Mouse (Mus musculus): Measurements from ENCODE around the gene Cacna1c.
"Not testable (repeated sequence)": the region's sequence is repeated elsewhere in the genome, so short reads cannot be mapped to it uniquely, and the experiment has no call there.

Gene Cacna1c

GRCm38 (mm10) chr6:119206006-119206405 is 9.8 kb upstream of the Cacna1c start:
- not testable (repeated sequence) for DNase-seq (ENCODE audit: low spot score in 2 of 2)

DNA sequence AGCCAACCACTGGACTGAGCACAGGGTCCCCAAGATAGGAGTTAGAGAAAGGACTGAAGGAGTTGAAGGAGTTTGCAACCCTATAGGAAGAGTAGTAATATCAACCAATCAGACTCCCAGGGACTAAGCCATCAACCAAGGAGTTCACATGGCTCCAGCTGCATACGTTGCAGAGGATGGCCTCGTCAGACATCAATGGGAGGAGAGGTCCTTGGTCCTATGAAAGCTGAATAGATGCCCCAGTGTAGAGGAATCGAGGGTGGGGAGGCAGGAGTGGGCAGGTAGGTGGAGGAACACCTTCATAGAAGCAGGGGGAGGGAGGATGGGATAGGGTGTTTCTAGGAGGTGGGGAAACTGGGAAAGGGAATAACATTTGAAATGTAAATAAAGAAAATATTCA is 8.7 kb upstream of the Cacna1c start:
- DNase-seq (ENCODE audit: low spot score in 2 of 2): no peak

- no peak for DNase-seq (ENCODE audit: low spot score in 2 of 2)
Observed at GRCm38 (mm10) chr6:119204286-119204685, 8.1 kb upstream of the Cacna1c start.

GRCm38 (mm10) chr6:119201575-119201974 is 5.4 kb upstream of the Cacna1c start:
- no peak for DNase-seq (ENCODE audit: low spot score in 2 of 2)

GRCm38 (mm10) chr6:119200362-119200761 is 4.1 kb upstream of the Cacna1c start:
- DNase-seq (ENCODE audit: low spot score in 2 of 2): no peak

- no peak for DNase-seq (ENCODE audit: low spot score in 2 of 2)
Observed at GRCm38 (mm10) chr6:119199274-119199879, 3.2 kb upstream of the Cacna1c start.

DNA sequence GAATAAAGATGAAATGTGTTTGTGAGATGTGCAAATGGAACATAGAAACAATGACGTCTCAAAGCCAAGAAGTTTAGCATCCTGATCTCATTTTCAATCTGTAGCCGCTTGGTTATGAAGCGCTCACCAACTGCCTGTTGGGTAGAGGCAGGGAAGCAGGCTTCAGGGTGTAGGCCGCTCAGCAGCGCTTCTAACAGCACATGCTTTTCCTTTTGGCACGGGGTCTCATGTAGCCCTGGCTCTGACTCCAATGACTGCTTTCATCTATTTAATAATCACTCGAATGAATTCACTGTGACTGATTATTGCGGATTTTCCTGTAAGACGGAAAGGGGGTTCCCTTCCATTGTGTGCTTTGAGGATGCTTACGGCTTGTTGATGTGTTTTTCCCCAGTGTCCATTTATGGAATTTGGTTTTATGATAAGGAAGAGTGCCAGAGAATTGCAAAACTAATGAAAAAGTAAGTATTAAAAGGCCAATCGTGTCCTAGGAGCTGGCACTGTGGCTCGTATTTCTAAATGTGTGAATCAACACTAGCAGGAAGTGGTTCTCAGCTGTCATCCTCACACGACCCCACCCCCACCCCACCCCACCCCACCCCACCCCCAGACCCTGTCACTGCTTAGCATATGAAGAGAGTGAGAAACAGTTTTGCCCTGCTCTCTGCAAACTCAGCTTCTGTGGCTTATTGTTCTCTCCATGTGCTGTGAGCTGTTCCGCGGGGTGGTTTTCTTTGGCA is 2.5 kb upstream of the Cacna1c start:
- DNase-seq (ENCODE audit: low spot score in 2 of 2): no peak

DNA sequence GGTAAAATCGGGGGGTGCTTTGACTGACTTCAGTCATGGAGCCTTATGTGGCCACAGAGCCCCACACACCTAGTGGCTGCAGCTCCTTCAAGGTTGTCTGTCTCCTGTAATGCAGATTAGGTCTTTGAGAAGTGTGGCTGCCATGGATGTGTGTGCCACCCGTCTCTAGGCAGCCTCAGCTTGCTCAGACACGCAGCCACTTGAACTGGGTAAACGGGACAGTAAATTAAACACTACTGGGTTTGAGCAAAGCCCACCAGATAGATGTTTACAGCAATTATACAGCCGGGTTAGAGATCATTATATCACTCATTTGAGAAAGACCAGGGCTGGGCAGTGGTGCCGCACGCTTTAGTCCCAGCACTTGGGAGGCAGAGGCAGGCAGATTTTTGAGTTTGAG is 1.6 kb downstream of the Cacna1c start:
- no peak for DNase-seq (ENCODE audit: low spot score in 2 of 2)

DNA sequence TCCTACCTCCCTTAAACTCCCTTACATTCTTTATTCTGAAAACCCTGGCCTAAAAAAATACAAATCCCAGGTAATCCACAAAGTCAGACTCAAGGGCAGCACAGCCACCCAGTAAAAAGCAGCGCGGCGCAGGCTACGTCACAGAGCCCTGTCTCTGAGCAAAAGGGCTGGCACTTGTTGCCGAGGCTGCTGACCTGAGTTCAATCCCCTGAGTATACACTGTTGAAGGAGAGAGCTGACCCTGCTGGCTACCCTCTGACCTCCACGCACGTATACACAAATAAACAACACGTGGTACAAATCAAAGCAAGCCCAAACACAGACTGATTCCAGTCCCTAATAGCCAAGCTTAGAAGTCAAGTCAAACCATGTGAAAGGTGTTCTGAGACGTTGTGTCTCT is 2.1 kb downstream of the Cacna1c start:
- no peak for DNase-seq (ENCODE audit: low spot score in 2 of 2)

GRCm38 (mm10) chr6:119193571-119194154 is 2.6 kb downstream of the Cacna1c start:
- DNase-seq (ENCODE audit: low spot score in 2 of 2): no peak

DNA sequence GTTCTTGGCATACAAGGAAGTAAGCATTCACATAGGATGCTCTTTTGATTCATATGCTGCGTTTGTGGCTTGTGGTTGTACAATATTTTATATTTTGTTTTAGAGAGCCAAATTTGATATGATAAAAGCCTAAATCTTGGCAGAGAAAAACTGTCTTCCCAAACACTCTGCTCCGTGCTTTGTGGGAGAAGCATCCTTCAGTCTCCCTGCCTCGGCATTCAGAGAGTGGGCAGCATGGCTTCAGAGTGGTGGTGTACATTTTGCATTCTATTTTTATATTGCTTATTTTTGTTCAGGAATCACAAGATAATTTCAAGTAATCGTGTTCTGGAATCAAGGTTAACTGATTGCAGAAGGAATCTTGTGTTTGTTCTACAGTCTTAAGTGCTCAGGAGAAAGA is 4.7 kb downstream of the Cacna1c start:
- DNase-seq (ENCODE audit: low spot score in 2 of 2): peak; percentile 16 to 48

DNA sequence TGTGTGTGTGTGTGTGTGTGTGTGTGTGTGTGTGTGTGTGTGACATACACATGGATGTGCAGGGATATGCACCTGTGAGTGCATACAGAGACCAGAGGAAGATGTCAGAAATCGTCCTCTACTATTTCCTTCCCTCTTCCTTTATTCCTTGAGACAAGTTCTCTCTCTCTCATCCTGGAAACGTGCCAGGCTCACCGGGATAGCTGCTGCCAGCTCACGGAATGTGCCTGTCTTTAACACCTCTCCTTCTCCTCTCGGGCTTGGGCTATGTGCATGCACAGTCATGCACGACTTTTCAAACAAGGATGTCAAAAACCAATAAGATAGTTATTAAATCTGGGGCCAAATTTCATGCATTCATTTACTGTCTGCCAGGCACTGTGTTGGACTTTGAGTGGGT is 8.6 kb downstream of the Cacna1c start:
- no peak for DNase-seq (ENCODE audit: low spot score in 2 of 2)

DNA sequence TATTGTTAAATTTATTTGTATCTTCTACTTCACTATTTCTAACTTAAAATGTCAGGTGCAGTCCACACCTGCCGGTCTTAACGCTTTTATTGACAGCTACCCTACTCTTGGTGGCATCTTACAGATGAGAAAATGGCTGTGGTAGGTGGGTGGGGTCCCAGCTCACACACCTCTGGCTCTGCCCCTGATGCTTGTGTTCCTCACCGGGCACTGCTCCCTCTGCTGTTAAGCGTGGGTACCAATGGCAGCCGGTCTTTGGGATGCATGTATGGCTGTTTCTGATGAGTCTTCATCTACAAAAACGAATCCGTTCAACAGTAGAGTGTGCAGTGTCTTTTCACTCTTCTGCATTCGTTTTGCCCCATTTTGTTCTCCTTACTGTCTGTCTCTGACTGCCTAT is 9.6 kb downstream of the Cacna1c start:
- DNase-seq (ENCODE audit: low spot score in 2 of 2): no peak

DNA sequence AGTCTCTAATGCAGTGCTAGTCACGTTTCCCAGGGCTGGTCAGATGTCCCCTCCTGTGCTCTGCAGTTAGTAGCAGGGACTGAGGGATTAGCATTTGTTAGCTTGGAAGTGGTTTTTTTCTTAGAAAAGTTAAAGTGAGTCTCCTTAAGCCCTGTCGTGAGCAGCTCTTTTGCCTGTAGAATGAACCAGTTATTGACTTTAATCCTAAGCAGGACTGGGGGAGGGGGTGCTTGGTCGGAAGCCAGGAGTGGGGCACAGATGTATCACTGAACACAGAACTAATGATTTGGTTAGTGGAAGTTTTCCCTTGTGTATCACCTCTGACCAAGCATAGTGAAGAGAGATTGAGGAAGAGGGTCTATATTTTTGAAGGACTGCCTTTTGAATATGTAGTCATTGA is 12.4 kb downstream of the Cacna1c start:
- DNase-seq (ENCODE audit: low spot score in 2 of 2): no peak

DNA sequence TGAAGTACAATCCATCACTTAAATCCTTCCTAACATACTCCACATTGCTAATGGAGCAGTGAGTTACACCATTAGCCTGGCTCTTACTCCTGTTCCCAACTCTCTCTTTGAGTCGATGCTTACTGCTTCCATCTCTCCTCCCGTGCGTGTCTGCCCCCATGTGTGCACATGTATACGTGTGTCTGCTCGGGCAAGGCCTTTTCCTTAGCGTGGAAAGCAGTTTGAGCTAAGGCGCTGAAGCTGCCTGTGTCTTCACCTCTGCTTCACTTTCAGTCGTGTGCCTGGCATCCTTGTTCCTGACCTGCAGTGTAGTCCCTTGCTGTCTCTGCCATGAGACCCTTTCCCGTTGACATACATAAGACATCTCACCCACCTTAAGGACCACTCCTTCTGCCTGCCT is 14.0 kb downstream of the Cacna1c start:
- no peak for DNase-seq (ENCODE audit: low spot score in 2 of 2)

- DNase-seq (ENCODE audit: low spot score in 2 of 2): no peak
Observed at GRCm38 (mm10) chr6:119180188-119180587, 16.0 kb downstream of the Cacna1c start.

- no peak for DNase-seq (ENCODE audit: low spot score in 2 of 2)
Observed at GRCm38 (mm10) chr6:119177101-119177500, 19.1 kb downstream of the Cacna1c start.

- no peak for DNase-seq (ENCODE audit: low spot score in 2 of 2)
Observed at GRCm38 (mm10) chr6:119176103-119176502, 20.1 kb downstream of the Cacna1c start.

- DNase-seq (ENCODE audit: low spot score in 2 of 2): peak; percentile 82 to 89
Observed at GRCm38 (mm10) chr6:119175078-119175853, 21.0 kb downstream of the Cacna1c start, which contains the start of gene Dcp1b. TSS of gene Dcp1b (plus strand) at chr6:119175253.

DNA sequence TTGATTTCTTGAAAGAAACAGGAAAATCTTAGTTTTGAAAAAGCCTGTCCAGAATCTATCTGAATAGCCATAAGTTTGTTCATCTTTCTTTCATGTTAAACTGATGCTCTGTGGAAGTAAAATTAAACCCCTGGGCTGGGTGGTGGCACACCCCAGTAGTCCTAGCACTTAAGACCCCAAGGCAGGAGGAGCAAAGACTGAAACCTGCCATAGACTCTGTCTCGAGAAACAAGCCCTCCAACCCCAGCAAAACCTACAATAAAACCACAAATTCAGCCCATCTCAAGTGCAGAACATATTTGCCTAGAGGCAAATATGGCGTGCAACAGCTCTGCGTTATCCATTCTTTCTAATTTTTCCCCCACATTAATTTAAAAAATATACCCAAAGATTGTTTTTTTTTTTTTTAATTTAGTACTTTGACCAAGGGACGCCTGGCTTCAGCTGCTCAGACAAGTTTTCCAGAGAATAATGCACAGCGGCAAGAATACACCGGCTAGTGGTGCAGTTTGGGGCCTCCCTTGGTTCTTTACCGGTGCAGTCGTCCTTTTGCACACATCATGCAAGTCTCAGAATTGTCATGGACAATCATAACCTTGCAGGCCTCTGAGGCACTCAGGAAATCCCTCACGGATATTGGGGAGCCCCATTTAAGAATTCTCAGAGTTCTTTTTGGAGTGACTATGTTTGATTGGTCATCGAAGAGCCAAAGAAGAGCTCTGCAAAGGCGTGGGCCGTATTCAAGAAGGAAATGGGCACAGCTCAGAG is 21.7 kb downstream of the Cacna1c start:
- no peak for DNase-seq (ENCODE audit: low spot score in 2 of 2)

DNA sequence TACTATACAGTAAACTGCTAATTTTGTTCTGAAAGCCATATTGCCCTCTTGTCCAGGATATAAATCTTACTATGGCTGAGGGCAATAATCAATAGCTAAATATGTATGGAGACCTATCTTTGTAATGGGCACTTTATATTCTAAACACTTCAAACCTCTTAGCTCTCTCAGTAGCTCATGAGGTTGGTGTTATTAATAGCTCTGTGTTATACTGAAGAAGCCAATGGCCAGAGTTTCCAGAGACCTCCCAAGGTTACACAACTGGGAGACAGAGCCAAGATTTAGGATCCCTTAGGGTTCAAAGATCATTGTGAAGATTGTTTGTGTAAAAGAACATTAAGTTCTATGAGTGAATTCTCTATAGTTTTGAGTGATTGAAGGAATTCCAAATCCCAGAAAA is 30.5 kb downstream of the Cacna1c start:
- no peak for DNase-seq (ENCODE audit: low spot score in 2 of 2)

DNA sequence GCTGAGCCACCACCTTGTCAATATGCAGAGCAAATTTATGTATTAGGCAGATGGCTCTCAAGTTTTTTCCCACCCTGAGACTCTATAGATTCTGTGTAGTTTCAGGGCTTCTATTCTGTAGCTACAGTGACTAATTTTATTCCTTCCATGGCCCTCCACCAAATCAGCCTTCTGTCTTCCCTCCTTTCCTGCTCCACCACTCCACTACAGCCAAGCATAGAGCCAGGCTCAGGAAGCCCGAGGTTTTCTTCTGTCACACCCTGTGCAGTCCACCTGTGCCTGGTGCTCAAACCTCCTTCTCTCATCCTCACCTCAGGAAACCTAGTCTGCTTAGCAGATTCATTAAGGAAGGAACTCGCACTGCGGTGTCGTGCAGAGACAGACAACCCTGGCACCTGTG is 51.1 kb downstream of the Cacna1c start:
- no peak for DNase-seq (ENCODE audit: low spot score in 2 of 2)

All from right cerebral cortex, adult 2 months (tissue).